Mouse (Mus musculus): Measurements from ENCODE around the gene Cacna1i.

The Cacna1i gene

GRCm38 (mm10) chr15:80271858-80272396 lies 15.1 kb upstream of the Cacna1i start:
- DNase-seq (ENCODE audit: low read depth in 2 of 2, low spot score in 2 of 2): no peak

DNA sequence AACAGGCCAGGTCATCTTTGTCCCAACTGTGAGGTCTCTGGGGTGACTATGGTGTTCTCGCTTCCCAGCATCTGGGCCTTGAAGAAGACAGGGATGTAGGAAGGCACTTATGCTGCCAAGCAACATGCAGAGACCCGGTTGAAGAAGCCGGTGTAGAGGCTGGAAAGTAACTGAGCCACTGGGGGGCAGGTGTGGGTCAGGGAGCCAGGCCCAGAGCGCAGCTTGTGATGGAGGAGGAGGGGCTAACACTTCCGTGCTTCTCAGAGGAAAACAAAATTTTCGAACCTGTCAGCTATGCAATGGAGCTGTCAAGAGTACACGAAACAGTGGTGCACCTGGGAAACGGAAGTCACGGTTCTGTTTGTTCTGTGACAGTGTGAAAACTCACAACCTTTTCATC lies 9.9 kb upstream of the Cacna1i start:
- DNase-seq (ENCODE audit: low read depth in 2 of 2, low spot score in 2 of 2): no peak

DNA sequence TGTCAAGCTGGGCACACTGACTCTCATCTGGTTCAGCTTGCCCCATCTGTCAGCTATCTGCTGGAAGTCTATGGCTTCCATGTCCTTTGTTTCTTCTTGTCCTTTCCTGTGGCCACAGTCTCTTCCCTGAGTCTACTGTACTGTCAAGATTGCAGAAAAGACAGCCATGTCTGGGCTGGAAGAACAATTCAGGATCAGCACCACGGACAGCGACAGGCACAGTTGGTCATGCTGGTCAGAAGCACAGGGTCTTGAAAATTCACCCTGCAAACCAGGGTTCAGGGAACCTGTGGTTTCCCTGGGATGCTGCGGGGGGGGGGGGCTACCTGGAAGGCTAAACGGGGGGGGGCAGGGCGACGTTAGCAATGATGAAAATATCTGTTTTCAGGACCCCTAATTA lies 9.4 kb upstream of the Cacna1i start:
- DNase-seq (ENCODE audit: low read depth in 2 of 2, low spot score in 2 of 2): no peak

DNA sequence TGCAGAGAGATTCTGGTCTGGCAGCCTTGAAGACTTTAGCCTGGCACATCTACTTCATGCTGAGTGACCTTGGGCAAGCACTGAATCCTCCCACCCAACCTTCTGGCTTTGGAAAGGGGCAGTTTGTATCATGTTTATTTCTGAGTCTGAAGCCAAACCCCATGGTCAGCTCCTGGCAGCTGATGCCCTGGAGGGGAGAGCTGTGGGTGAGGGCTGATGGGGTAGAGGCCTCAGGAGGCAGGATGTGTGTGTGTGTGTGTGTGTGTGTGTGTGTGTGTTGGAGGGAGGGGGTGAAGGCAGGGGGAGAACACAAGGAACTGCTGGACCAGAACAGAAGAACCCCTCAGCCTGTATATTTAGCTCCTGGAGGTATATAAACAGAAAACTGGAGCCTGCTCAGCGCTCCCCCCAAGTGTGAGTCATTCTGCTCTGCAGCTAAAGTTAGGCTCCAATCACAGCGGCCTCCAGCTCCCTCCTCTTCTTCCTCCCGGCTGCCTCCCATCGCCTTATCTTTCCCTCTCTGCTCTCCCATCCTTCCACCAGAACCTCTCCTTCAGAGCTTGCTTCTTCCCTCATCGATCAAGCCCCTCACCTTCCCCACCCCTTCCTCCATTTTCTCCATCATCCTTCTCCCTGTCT lies 8.8 kb upstream of the Cacna1i start:
- DNase-seq (ENCODE audit: low read depth in 2 of 2, low spot score in 2 of 2): no peak

DNA sequence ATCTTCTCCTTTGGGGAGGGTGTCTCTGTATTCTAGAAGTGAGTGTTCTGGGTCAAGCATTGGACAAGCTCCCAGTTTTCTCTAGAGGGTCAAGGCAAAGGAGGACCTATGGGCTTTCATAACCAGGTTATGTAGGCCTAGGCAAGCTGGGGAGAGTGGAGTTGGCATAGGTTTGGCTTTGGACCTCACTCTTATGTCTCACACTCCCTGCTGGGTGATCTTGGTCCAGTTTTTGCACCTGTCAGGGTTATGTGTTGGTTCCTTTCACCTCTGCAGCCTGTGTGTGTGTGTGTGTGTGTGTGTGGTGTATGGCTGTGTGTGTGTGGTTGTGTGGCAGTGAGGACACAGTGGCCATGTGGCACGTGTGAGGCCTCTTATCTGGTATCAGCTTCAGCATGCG lies 8.0 kb upstream of the Cacna1i start:
- DNase-seq (ENCODE audit: low read depth in 2 of 2, low spot score in 2 of 2): no peak

GRCm38 (mm10) chr15:80280646-80281045 lies 6.4 kb upstream of the Cacna1i start:
- no peak for DNase-seq (ENCODE audit: low read depth in 2 of 2, low spot score in 2 of 2)

- no peak for DNase-seq (ENCODE audit: low read depth in 2 of 2, low spot score in 2 of 2)
Measured at GRCm38 (mm10) chr15:80288036-80288435, 998 bp downstream of the Cacna1i start.

- DNase-seq (ENCODE audit: low read depth in 2 of 2, low spot score in 2 of 2): peak; percentile 74 to 85
Measured at GRCm38 (mm10) chr15:80289436-80289835, 2.4 kb downstream of the Cacna1i start.

DNA sequence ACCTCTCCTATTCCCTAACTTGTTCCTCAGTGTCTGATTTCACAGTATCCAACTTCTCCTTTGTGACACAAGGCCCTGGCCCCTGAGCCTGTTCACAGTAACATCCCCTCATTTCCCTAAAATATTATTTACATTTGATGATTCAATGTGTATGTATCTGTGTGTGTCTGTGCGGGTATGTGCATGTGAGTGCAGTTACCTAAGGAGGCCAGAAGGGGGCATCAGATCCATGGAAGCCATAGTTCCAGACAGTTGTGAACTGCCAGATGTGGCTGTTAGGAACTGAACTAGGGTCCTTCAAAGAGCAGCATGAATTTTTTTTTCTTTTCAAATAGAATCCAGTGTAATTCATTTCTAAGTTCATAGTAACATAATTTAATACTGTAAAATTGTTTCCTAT lies 10.1 kb downstream of the Cacna1i start:
- no peak for DNase-seq (ENCODE audit: low read depth in 2 of 2, low spot score in 2 of 2)

GRCm38 (mm10) chr15:80303779-80304178 lies 16.7 kb downstream of the Cacna1i start:
- DNase-seq (ENCODE audit: low read depth in 2 of 2, low spot score in 2 of 2): no peak

DNA sequence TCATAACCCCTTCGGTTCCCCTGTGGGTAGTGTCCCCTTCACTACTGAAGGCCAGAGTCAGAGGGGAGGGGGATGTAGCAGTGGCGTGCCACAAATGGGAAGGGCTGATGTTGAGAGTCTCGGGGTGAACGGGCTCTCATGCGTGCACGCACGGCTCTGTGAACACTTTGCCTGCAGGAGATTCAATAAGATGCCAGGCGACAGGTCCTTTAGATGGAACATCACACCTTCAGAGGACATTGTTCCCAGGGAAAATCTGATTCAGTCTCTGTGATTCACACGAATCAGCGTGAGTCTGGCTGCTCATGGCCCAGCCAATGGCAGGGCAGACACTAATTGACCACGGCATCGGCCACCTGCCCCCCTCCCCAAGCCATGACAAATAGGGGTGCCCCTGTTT lies 17.1 kb downstream of the Cacna1i start:
- no peak for DNase-seq (ENCODE audit: low read depth in 2 of 2, low spot score in 2 of 2)

GRCm38 (mm10) chr15:80306146-80306545 lies 19.1 kb downstream of the Cacna1i start:
- no peak for DNase-seq (ENCODE audit: low read depth in 2 of 2, low spot score in 2 of 2)

DNA sequence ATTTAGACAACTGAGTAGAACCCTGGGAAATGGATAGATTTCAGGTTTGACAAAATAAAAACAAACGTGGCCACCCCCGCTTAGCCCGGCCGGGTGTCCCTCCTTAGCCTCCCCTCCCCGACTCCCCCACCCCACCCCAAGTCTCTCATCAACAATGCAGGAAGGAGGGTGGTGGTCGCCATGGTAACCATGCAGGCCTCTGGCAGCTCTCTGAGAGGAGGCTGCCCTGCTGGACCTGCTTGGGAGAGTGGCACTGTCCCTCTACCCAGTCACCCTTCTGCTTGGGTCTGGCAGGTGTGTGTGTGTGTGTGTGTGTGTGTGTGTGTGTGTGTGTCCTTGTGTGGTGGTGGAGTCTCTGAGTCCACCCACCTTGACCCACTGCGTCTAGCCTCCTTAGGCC lies 27.7 kb downstream of the Cacna1i start:
- no peak for DNase-seq (ENCODE audit: low read depth in 2 of 2, low spot score in 2 of 2)

- no peak for DNase-seq (ENCODE audit: low read depth in 2 of 2, low spot score in 2 of 2)
Measured at GRCm38 (mm10) chr15:80316966-80317634, 30.1 kb downstream of the Cacna1i start.

- no peak for DNase-seq (ENCODE audit: low read depth in 2 of 2, low spot score in 2 of 2)
Measured at GRCm38 (mm10) chr15:80317841-80318530, 30.9 kb downstream of the Cacna1i start.

GRCm38 (mm10) chr15:80318543-80319255 lies 31.7 kb downstream of the Cacna1i start:
- no peak for DNase-seq (ENCODE audit: low read depth in 2 of 2, low spot score in 2 of 2)

DNA sequence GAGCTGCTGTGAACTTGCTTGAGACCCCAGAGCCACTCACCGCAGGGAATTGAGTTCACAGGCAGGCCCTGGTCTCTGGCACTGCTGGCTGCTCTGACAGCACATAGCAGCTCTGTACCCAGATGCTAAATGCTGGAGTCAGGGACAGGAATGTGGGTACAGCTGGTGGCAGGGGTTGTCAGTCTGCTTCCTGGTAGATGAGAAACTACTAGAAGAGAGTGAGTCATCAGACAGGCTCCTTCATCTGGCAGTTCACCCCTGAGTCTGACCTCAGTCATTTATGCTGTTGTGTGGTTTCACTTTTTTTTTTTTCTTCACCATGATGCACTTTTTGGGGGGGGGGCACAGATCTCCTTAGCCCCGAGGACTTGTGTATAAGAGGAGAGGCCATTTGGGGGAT lies 32.3 kb downstream of the Cacna1i start:
- DNase-seq (ENCODE audit: low read depth in 2 of 2, low spot score in 2 of 2): no peak

DNA sequence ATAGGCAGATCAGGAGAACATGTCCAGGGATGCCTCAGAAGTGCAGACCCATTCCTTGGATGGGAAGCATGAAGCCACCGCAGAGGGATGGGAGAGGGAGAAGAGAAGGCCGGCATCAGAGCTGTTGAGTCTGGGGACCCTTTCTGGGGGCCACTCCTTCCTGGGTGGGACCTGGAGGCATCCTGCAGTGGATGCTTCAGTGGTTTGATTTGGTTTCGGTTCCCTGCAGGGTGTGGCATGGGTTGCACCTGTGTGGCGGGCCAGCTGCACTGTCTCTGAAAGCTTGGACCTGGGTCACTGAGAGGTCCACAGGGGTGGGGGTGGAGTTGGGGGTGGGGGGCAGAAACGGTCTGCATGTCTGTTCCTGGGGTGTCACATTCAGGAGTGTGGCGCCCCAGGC lies 32.9 kb downstream of the Cacna1i start:
- DNase-seq (ENCODE audit: low read depth in 2 of 2, low spot score in 2 of 2): no peak

DNA sequence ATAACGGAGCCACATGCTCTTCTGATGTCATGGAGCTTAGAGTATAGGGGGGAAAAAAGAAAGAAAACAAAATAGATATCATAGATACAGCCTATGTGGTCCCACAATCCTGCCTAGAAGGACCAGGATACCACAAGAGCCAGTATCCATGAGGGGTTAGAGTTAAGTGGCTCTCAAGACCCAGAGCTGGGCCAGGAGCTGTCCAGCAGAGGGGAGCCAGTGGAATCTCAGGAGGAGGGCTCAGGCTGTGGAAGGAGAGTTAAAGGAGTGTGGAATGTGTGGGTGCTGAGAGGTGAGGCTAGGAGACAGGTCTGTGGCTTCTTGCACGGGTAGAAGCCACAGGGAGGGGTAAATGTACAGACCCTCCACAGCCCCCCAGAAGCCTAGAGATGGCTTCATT lies 38.2 kb downstream of the Cacna1i start:
- no peak for DNase-seq (ENCODE audit: low read depth in 2 of 2, low spot score in 2 of 2)

DNA sequence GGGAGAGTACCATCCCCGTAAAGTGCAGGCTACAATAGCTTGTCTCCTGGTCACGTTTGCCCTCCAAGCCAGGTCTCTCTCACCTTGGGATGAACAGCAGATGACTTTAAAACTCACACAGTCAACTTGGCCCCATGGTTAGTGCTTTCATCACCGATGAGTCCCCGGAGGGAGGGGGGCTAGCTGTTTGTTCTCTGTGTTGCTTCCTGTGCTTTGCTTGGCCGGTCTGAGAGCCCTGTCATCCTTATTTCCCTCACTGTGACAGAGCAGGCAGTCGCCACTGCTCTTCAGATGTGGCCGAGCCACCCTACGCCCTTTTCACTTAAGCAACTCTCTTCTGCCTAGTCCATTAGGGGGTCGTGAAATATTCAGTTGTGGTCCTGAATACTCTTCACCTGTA lies 38.7 kb downstream of the Cacna1i start:
- no peak for DNase-seq (ENCODE audit: low read depth in 2 of 2, low spot score in 2 of 2)

DNA sequence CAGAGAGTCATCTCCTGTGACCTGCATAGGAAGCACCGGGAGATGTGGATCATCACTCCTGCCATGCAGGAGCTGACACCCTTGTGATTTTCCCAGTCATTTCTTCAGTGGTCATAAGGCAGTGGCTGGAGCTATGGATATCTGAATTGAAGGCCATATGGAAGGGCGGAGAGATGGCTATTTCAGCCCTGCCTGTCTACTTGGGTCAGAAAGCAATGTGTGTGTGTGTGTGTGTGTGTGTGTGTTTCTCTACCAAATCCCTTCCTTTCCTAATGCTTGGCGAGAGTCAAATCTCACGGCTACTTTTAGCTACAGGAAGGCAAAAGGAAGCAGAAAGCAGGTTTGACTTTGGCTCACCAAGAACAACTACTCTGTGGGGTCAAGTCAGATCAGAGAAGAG lies 39.9 kb downstream of the Cacna1i start:
- DNase-seq (ENCODE audit: low read depth in 2 of 2, low spot score in 2 of 2): no peak
